Mouse (Mus musculus) stomach, embryonic 15.5 days (tissue): Measurements from ENCODE around the gene Galnt12. TPM values are rescaled to one million over a fixed set of nuclear protein-coding genes. Genes with fewer than 3 reads are reported as not detected.

ENCODE experiments used
- ATAC-seq: fragments of 200-750 bp; cut with Nextera tagmentation; 2 replicates; pipeline ENCODE4 v1.8.0; 2017; ENCODE audit warnings: low read depth, moderate number of reproducible peaks, moderate TSS enrichment; ENCODE audit not compliant: insufficient read depth, low FRiP score
- H3K27ac ChIP-seq: fragments of 300-500 bp; sonication (generic); 2 replicates; pipeline ENCODE4 v1.5.1; 2015; ENCODE audit warnings: mild to moderate bottlenecking, inconsistent platforms
- H3K27me3 ChIP-seq: fragments of 300-500 bp; sonication (generic); replicated peaks from 2 replicates; pipeline ENCODE4 v1.6.1; 2015; ENCODE audit warnings: inconsistent platforms
- H3K36me3 ChIP-seq: fragments of 300-500 bp; sonication (generic); 2 replicates; pipeline ENCODE4 v1.6.1; 2015; ENCODE audit warnings: inconsistent platforms
- H3K4me1 ChIP-seq: fragments of 300-500 bp; sonication (generic); 2 replicates; pipeline ENCODE4 v1.6.1; 2015; ENCODE audit warnings: inconsistent platforms
- H3K4me2 ChIP-seq: fragments of 300-500 bp; sonication (generic); 2 replicates; pipeline ENCODE4 v1.6.1; 2015; ENCODE audit warnings: mild to moderate bottlenecking, inconsistent platforms
- H3K4me3 ChIP-seq: fragments of 300-500 bp; sonication (generic); replicated peaks from 2 replicates; pipeline ENCODE4 v1.5.1; 2015; ENCODE audit warnings: inconsistent platforms
- H3K9ac ChIP-seq: fragments of 300-500 bp; sonication (generic); 2 replicates; pipeline ENCODE4 v1.6.1; 2015; ENCODE audit warnings: inconsistent platforms
- H3K9me3 ChIP-seq: fragments of 300-500 bp; sonication (generic); 2 replicates; pipeline ENCODE4 v1.6.1; 2016; ENCODE audit warnings: inconsistent platforms
- WGBS: fragments of 180-500 bp; shearing (Covaris S2); methylation state at CpG from one replicate; pipeline ENCODE4 v1.1.7; 2015; 5-methylcytosine and 5-hydroxymethylcytosine counted together
- polyA plus RNA-seq: library from polyadenylated mRNA; unstranded; fragments of >200 nt; fragmentation: Nextera tagmentation; extraction: Ambion mirVana; gene quantifications from 2 replicates; pipeline ENCODE4 v1.2.1, GENCODE M21; 2015

Gene Galnt12
- polyA plus RNA-seq, 1 experiment from 2014 or later: 34.4 TPM

DNA sequence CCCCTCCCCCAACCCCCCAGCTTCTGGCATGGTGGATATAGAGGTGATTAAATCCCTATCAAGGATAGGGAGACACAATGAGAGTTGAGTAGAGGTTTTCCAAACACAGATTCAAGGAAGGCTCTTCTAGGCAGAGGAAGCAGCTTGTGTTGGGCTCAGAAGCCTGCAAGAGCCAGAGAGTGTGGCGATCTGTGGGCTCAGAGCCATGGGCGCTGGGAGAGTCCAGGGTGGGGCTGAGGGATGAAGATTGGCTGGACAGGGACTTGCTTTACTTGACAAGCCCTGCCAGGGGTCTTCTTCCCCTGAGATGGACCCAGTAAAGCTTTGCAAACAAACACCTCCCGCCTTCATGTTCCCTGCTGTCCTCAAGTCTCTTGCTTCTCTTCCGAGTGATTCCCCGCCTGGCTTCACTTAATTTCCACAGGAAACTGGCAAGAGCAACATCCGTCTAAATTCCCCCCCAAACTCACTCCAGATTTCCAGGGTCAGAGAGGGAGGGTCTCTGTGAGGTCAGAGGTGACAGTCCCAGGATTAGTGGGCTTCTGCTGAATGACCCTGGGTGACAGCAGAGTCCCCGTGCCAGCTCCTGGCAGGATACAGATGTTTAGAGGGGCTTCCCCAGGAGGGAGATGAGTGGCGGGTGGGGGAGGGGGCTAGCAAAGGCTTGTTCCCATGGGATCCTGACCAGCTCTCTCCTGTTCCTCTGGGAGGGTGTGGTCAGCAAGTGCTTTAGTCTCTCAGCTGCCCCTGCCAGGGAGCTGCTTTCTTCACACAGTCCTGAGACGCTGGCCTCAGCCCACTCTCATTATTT, 47.5 kb downstream of the Galnt12 start:
- H3K4me2 ChIP-seq: no peak overlapping the region
- H3K9ac ChIP-seq: no peak overlapping the region
- peak; percentile 37; the same call in 1 of the 2 replicates for ATAC-seq
- H3K27me3 ChIP-seq: no peaks in the 10 kb centered on the region
- no peaks in the 10 kb centered on the region for H3K9me3 ChIP-seq
- H3K4me3 ChIP-seq: no peak overlapping the region
- H3K27ac ChIP-seq: peak overlapping the region; percentile 69; the same call in 1 of the 2 replicates
- 37% methylated on average over 9 of the region's 9 CpGs for WGBS
- no peaks in the 10 kb centered on the region for H3K36me3 ChIP-seq
- 0 out of 2 replicates have a peak, but pooled peaks cover 7% of the 10 kb centered on the region for H3K4me1 ChIP-seq

DNA sequence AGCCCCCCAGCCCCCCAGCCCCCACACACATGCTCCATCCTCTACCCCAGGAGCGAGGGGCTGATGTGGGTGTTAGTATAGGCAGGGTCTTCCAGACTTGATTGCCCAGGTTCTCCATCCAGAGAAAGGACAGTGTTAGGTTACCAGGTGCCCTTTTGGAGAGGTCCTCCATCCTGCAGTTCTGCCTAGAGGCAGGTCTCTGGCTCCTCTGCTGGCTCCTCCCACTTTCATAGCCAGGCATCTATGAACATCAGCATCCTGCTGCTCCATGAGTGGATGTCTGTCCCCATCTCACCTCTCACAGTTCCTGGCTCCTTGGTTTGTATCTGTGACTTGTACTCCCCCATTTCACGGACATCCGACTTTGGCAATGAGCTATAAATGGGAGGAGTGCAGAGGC, 48.6 kb downstream of the Galnt12 start:
- no peaks in the 10 kb centered on the region for H3K27me3 ChIP-seq
- 0 out of 2 replicates have a peak, but pooled peaks cover 7% of the 10 kb centered on the region for H3K4me1 ChIP-seq
- no peaks in the 10 kb centered on the region for H3K36me3 ChIP-seq
- ATAC-seq: no peak
- H3K27ac ChIP-seq: no peak overlapping the region
- WGBS: 77% methylated on average over 3 of the region's 3 CpGs
- H3K9me3 ChIP-seq: no peaks in the 10 kb centered on the region
- H3K9ac ChIP-seq: no peak overlapping the region
- no peak overlapping the region for H3K4me2 ChIP-seq
- no peak overlapping the region for H3K4me3 ChIP-seq

DNA sequence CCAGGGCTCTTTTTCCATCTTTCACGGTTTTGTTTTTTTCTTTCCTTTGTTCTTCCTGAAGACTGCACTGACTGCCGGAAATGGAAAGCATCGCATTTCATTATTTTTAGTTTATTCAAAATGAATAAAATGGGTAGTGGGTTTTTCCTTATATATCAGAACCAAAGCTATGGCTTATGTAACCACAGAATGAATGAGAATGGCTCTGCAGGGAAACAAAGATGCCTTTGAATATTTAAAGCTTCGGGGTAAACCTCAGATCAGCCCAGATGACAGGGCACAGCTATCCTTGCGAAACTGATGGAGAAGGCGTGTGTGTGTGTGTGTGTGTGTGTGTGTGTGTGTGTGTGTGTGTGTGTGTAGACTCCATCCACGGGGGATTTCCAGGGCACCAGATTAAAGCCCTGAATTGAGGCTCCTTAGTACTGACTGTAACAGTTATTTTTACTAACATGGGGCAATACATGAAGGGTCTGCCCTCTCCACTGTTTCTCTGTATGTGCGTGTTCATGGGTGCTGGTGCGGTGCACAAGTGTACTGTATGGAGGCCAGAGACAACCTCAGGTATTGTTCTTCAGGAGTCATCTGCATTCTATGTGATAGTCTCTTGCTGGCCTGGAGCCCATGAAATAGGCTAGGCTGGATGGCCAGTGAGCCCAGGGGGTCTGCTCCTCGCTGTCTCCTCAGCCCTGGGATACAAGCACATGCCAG, 49.9 kb downstream of the Galnt12 start:
- H3K9me3 ChIP-seq: no peaks in the 10 kb centered on the region
- 0 out of 2 replicates have a peak, but pooled peaks cover 7% of the 10 kb centered on the region for H3K4me1 ChIP-seq
- WGBS: 74% methylated on average over 10 of the region's 10 CpGs
- no peak overlapping the region for H3K4me2 ChIP-seq
- no peak for ATAC-seq
- H3K36me3 ChIP-seq: no peaks in the 10 kb centered on the region
- no peak overlapping the region for H3K4me3 ChIP-seq
- H3K27me3 ChIP-seq: no peaks in the 10 kb centered on the region
- no peak overlapping the region for H3K27ac ChIP-seq
- no peak overlapping the region for H3K9ac ChIP-seq

DNA sequence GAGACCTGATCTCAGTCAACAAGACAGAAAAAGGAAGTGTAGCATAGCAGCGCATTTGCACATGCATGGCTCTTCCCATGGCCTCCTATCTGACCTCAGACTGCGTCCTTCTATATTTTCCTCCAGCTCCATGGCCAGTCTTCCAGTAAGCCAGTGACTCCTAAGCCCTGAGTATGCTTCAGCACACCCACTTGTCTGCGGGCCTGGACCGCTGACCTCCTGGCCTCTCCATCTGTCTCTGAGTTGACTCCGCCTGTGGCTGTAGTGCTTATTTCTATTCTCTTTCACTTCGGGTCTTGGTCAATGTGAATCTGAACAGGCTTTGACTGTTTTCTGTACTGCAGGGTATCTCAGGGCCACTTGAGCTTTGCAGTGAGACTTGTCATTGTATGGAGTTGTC, 52.1 kb downstream of the Galnt12 start:
- Histone ChIP-seq H3K9ac (no peak overlapping the region), H3K9me3 (no peaks in the 10 kb centered on the region), H3K36me3 (no peaks in the 10 kb centered on the region), H3K27ac (no peak overlapping the region), H3K4me2 (no peak overlapping the region), H3K4me1 (0 out of 2 replicates have a peak, but pooled peaks cover 2% of the 10 kb centered on the region), H3K4me3 (no peak overlapping the region), H3K27me3 (no peaks in the 10 kb centered on the region)
- no peak for ATAC-seq
- 68% methylated on average over 6 of the region's 6 CpGs for WGBS

DNA sequence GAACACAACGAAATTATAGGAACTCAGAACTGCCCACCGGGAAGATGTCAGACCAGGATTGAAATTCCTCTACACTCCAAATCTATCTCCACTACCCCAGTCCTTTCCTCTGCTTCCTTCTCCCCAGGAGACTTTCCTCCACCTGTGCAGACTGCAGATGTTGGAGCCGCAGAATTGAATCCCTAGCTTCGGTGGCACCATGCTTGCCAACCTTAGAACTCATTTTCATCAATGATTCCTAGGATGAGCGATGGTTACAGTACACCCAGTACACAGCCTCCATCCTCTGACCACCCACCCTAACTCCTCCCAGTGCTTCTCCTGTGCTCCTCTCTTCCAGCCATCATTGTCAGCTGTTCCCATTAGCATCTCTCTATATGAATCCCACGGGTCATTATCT, 53.6 kb downstream of the Galnt12 start:
- WGBS: 87% methylated on average over 6 of the region's 6 CpGs
- no peaks in the 10 kb centered on the region for H3K36me3 ChIP-seq
- no peak overlapping the region for H3K9ac ChIP-seq
- 0 out of 2 replicates have a peak, but pooled peaks cover under 1% of the 10 kb centered on the region for H3K4me1 ChIP-seq
- ATAC-seq: no peak
- H3K4me2 ChIP-seq: no peak overlapping the region
- H3K27me3 ChIP-seq: no peaks in the 10 kb centered on the region
- H3K27ac ChIP-seq: no peak overlapping the region
- H3K9me3 ChIP-seq: no peaks in the 10 kb centered on the region
- no peak overlapping the region for H3K4me3 ChIP-seq

DNA sequence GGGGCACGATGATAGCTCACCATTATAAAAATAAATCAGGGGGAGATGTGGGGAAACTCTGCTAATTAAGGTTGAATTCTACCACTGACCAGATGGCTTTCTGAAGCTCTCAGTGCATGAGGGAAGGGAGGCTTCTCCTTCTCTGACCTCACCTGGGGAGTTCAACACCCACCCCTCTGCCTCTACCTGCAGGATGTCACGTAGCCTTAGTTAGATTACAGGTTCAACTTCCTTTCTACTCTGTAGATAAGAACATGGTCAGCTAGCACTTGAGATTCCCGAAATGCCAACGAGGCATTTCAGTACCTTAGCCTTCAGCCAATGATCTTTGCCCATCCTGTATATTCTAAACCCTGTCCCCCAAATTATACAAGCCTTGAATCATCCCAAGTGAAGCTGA, 54.9 kb downstream of the Galnt12 start:
- Histone ChIP-seq H3K4me2 (no peak overlapping the region), H3K27me3 (no peaks in the 10 kb centered on the region), H3K4me3 (no peak overlapping the region), H3K27ac (no peak overlapping the region), H3K9me3 (no peaks in the 10 kb centered on the region), H3K4me1 (no peaks in the 10 kb centered on the region), H3K36me3 (no peaks in the 10 kb centered on the region), H3K9ac (no peak overlapping the region)
- WGBS: 70% methylated on average over 4 of the region's 4 CpGs
- ATAC-seq: no peak

DNA sequence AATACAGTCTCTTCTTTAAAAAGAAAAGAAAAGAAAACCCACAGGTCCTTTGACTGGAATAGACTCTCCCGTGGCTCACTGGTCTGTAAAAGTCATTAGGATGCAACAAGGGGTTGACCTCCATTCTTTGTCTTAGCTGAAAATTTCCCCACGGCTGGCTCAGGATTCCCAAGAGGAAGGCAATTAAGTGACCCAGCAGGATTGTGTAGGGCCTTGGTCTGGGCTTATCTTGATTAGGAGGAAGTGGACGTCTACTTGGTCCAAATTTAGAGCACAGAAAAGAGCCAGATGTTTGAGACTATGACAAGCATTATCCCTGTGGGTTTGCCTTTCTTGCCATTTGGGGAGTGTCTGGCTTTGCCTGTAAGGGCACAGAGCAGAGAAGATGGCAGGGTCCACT, 58.3 kb downstream of the Galnt12 start:
- Histone ChIP-seq H3K36me3 (no peaks in the 10 kb centered on the region), H3K4me2 (no peak overlapping the region), H3K4me1 (0 out of 2 replicates have a peak, but pooled peaks cover 5% of the 10 kb centered on the region), H3K27me3 (no peaks in the 10 kb centered on the region), H3K9ac (no peak overlapping the region), H3K4me3 (no peak overlapping the region), H3K27ac (no peak overlapping the region), H3K9me3 (no peaks in the 10 kb centered on the region)
- ATAC-seq: no peak
- 39% methylated on average over 3 of the region's 3 CpGs for WGBS

DNA sequence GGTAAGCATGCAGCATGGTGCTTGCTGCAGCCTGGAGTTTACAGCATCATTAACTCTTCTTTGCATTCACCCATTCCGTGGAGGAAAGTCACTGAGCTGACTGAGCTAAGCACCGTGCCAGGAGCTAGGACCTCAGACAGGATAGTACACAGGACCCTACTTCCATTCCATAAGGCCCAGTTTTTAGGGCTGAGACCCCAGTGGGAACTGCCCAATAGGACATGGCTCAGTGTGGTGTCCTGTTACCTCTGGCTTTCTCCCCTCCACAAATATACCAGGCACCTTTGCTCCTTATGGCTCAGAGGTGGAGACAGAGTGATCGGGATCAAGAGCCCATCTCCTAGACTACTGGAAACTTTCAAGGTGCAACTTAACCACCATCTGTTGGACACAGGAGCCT, 59.1 kb downstream of the Galnt12 start:
- ATAC-seq: no peak
- no peak overlapping the region for H3K4me3 ChIP-seq
- H3K9ac ChIP-seq: no peak overlapping the region
- no peaks in the 10 kb centered on the region for H3K9me3 ChIP-seq
- H3K4me1 ChIP-seq: 0 out of 2 replicates have a peak, but pooled peaks cover 5% of the 10 kb centered on the region
- no peaks in the 10 kb centered on the region for H3K36me3 ChIP-seq
- H3K27me3 ChIP-seq: no peaks in the 10 kb centered on the region
- peak overlapping the region; percentile 63; the same call in 1 of the 2 replicates for H3K27ac ChIP-seq
- 86% methylated on average over 3 of the region's 3 CpGs for WGBS
- H3K4me2 ChIP-seq: no peak overlapping the region

DNA sequence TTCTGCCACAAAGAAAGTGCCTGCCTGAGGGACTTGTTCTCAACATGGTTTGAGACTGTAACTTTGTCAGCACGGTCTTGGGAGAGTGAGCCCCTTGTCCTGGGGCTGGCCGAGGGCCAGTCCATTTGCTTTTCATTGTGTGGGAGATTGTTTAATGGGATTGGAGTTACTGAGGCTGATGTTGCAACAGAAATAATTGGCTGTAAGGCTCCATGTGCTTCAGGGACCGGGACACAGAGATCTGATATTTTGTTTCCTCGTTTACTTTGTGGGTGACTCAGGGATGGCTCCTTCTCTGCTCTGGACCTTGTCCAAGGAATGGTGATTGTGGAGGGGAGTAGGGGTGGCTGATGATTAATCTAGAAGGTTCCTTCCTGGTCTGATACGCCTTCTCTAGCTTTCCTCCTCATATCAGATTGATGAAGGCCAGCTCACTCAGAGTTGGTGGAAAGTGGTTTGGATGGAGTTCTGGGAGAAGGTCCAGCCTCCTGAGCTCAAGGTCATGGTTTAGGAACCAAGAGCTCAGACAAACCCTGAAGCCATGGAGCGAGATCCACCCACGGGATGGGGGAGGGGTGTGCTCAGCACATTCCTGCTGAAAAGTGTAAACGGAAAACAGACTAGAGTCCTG, 60.0 kb downstream of the Galnt12 start:
- peak; percentile 85 for ATAC-seq
- peak overlapping the region; percentile 63 for H3K27ac ChIP-seq

DNA sequence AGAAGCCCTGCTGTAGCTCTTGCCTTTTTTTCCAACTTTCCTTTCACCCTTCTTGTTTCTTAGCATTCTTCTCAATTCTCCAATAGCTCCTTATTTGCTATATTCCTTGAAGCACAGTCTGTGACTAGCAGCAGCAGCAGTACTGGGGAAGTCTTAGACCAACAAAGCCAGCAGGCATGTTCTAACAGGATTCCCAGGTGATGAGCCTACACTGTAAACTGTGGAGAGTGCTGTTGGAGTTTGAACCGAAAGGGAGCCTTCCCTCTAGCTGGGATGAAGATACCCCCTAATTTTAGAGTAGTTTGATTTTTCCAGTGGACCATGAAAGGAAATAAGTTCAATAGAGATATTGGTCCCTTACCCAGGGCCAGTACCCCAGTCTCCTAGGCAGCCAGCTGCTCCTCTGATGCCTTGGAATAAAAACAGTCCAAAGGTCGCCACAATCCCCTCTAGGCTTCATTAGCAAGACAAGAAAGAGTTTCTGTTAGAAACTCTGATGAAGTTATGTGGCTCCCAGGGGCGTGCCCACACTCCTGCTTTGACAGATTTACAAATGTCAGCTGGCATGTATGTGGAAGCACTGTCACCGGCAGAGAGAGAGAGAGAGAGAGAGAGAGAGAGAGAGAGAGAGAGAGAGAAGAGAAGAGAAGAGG, 69.5 kb downstream of the Galnt12 start:
- no peak overlapping the region for H3K4me2 ChIP-seq

More for the DNA sequence above, 60.0 kb downstream of the Galnt12 start:
- Histone ChIP-seq H3K36me3 (no peaks in the 10 kb centered on the region), H3K4me2 (no peak overlapping the region), H3K27me3 (no peaks in the 10 kb centered on the region), H3K4me3 (no peak overlapping the region), H3K9me3 (no peaks in the 10 kb centered on the region), H3K4me1 (0 out of 2 replicates have a peak, but pooled peaks cover 5% of the 10 kb centered on the region), H3K9ac (no peak overlapping the region)
- WGBS: 35% methylated on average over 8 of the region's 8 CpGs

DNA sequence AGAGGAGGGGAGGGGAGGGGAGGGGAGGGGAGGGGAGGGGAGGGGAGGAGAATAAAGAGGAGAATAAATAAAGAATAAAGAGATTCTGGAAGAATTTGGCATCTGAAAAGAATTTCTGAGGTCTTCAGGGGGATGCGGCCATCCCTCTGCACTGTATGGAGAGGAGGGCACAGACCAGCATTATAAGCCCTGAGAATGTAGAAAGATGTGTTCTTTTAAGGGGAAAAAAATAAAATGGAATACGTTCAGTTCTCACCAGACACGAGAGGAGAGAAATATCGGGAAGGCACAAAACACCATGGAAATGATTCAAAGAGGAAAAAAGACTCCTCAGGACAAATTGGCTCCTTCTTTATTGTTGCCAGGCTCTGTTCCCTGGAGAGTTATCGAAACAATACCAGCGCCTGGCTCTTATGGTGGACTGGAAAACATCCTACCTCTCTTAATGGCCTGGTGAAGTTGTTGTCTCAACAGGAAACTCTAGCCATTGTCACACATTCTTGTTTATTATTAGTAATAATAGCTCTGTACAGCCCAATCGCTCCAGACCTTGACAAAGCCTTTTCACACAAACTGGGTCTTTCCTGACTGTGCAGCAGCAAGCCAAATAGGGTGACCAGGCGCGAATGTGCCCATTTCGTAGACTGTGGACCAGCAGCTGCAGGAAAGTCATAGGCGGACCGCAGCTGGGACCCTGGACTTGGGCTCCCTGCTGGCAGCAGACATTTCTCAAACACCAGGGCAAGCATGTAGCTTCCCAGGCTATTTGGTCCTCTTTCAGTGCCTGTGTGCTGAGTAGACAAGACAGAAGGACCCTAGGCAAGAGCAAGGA, 70.3 kb downstream of the Galnt12 start:
- no peak for ATAC-seq

More for the DNA sequence above, 69.5 kb downstream of the Galnt12 start:
- 14% methylated on average over 4 of the region's 4 CpGs for WGBS
- no peak for ATAC-seq
- Histone ChIP-seq H3K36me3 (no peaks in the 10 kb centered on the region), H3K27ac (0 out of 2 replicates have a peak overlapping the region, but pooled peaks have one; percentile 31), H3K9ac (no peak overlapping the region), H3K9me3 (no peaks in the 10 kb centered on the region), H3K4me3 (no peak overlapping the region), H3K27me3 (no peaks in the 10 kb centered on the region), H3K4me1 (no peaks in the 10 kb centered on the region)

More for the DNA sequence above, 70.3 kb downstream of the Galnt12 start:
- Histone ChIP-seq H3K4me3 (no peak overlapping the region), H3K27ac (no peak overlapping the region), H3K9me3 (no peaks in the 10 kb centered on the region), H3K4me1 (no peaks in the 10 kb centered on the region), H3K36me3 (no peaks in the 10 kb centered on the region), H3K27me3 (no peaks in the 10 kb centered on the region), H3K9ac (no peak overlapping the region), H3K4me2 (no peak overlapping the region)
- WGBS: 71% methylated on average over 12 of the region's 12 CpGs
